Mouse (Mus musculus): ENCODE results near the gene Olfr275. TPM values are rescaled to one million over a fixed set of nuclear protein-coding genes. Genes with fewer than 3 reads are reported as not detected.

Gene Olfr275
- total RNA-seq (2012; rRNA removed) (not detected in 2 replicates), total RNA-seq (2014; rRNA removed) (not detected in 2 replicates), polyA plus RNA-seq (2012; ENCODE audit: insufficient read length, low read depth) (not detected in 2 replicates)

GRCm38 (mm10) chr4:52814304-52814703, at the start of gene Olfr275:
Gene Olfr275 (plus strand): TSS chr4:52814604.
- no peaks in the 10 kb centered on the region for H3K79me2 ChIP-seq (replicated peaks; ENCODE audit: control insufficient read depth, extremely low read depth, insufficient read depth, poor library complexity, severe bottlenecking)
- in situ Hi-C loops (cut with MboI; ENCODE audit: low pct_ligation_motif_present, low pct_unique_long_range_greater_than_20kb, low sequenced_read_pairs) = no loop called here
- no peaks in the 10 kb centered on the region for H3K4me1 ChIP-seq (ENCODE audit: control insufficient read depth in 1 of 2, insufficient read depth in 2 of 2)
- no peaks in the 10 kb centered on the region for H3K9me3 ChIP-seq (replicated peaks; ENCODE audit: low read length)
- no peak within 1 kb of the TSS for H3K9ac ChIP-seq (ENCODE audit: insufficient read depth, low read depth)
- dilution Hi-C loops (cut with MboI; ENCODE audit: extremely low pct_ligation_motif_present, extremely low pct_unique_long_range_greater_than_20kb, low sequenced_read_pairs) = no loop called here
- no peaks in the 10 kb centered on the region for H3K27me3 ChIP-seq (replicated peaks)
- DNase-seq (ENCODE audit: extremely low read depth) = no peak
- H3K4me2 ChIP-seq (ENCODE audit: insufficient read depth, low read depth, poor library complexity, severe bottlenecking) = no peak within 1 kb of the TSS
- H3K27ac ChIP-seq (ENCODE audit: insufficient read depth, low read depth) = no peak within 1 kb of the TSS
- H3K4me3 ChIP-seq (replicated peaks in 1 of 3; ENCODE audit: low read depth in 2 of 3, low read length in 2 of 3, poor library complexity in 1 of 3) = no peak within 1 kb of the TSS
- TF ChIP-seq ZMIZ1 (IDR thresholded peaks at IDR 0.05; ENCODE audit: low read depth, low read length) (no peak), E2F4 (IDR thresholded peaks at IDR 0.05; ENCODE audit: insufficient replicate concordance, low read depth, low read length) (no peak), MXI1 (IDR thresholded peaks at IDR 0.05; ENCODE audit: low read depth, low read length) (no peak), MEF2A (IDR thresholded peaks at IDR 0.05; ENCODE audit: borderline replicate concordance, low read depth, low read length) (no peak), TBP (conservative IDR thresholded peaks at IDR 0.05; ENCODE audit: low read depth, low read length) (no peak), BHLHE40 (IDR thresholded peaks at IDR 0.05; ENCODE audit: low read depth, low read length) (no peak), NELFE (IDR thresholded peaks at IDR 0.05; ENCODE audit: low read depth, low read length) (no peak), USF1 (IDR thresholded peaks at IDR 0.05; ENCODE audit: low read depth, low read length) (no peak), ZKSCAN1 (IDR thresholded peaks at IDR 0.05; ENCODE audit: borderline replicate concordance, low read depth, low read length) (no peak), JUND (conservative IDR thresholded peaks at IDR 0.05; ENCODE audit: low read depth, low read length) (no peak), PAX5 (IDR thresholded peaks at IDR 0.05; ENCODE audit: low read length) (no peak), RAD21 (IDR thresholded peaks at IDR 0.05; ENCODE audit: low read depth, low read length) (no peak), SMC3 (IDR thresholded peaks at IDR 0.05; ENCODE audit: low read depth, low read length) (no peak), GABPA (IDR thresholded peaks at IDR 0.05; ENCODE audit: insufficient replicate concordance, low read depth, low read length) (no peak), ELF1 (IDR thresholded peaks at IDR 0.05; ENCODE audit: low read depth, low read length) (no peak), ZC3H11A (IDR thresholded peaks at IDR 0.05; ENCODE audit: low read depth, low read length) (no peak), MAZ (IDR thresholded peaks at IDR 0.05; ENCODE audit: low read depth, low read length) (no peak), CTCF (conservative IDR thresholded peaks at IDR 0.05 in 1 of 2, IDR thresholded peaks at IDR 0.05 in 1 of 2; ENCODE audit: low read depth in 2 of 2, low read length in 2 of 2) (no peak)
- no peaks in the 10 kb centered on the region for H3K36me3 ChIP-seq (replicated peaks in 1 of 2; ENCODE audit: control insufficient read depth in 1 of 2, insufficient read depth in 1 of 2, low read length in 1 of 2)

- no peak for DNase-seq (ENCODE audit: extremely low read depth)
- no peak overlapping the region for H3K9ac ChIP-seq (ENCODE audit: insufficient read depth, low read depth)
- no peaks in the 10 kb centered on the region for H3K4me1 ChIP-seq (ENCODE audit: control insufficient read depth in 1 of 2, insufficient read depth in 2 of 2)
- no peaks in the 10 kb centered on the region for H3K79me2 ChIP-seq (replicated peaks; ENCODE audit: control insufficient read depth, extremely low read depth, insufficient read depth, poor library complexity, severe bottlenecking)
- H3K27ac ChIP-seq (ENCODE audit: insufficient read depth, low read depth) = no peak overlapping the region
- H3K27me3 ChIP-seq (replicated peaks) = no peaks in the 10 kb centered on the region
- H3K4me2 ChIP-seq (ENCODE audit: insufficient read depth, low read depth, poor library complexity, severe bottlenecking) = no peak overlapping the region
- dilution Hi-C loops (cut with MboI; ENCODE audit: extremely low pct_ligation_motif_present, extremely low pct_unique_long_range_greater_than_20kb, low sequenced_read_pairs) (no loop called here), in situ Hi-C loops (cut with MboI; ENCODE audit: low pct_ligation_motif_present, low pct_unique_long_range_greater_than_20kb, low sequenced_read_pairs) (no loop called here)
- no peaks in the 10 kb centered on the region for H3K36me3 ChIP-seq (replicated peaks in 1 of 2; ENCODE audit: control insufficient read depth in 1 of 2, insufficient read depth in 1 of 2, low read length in 1 of 2)
- no peak overlapping the region for H3K4me3 ChIP-seq (replicated peaks in 1 of 3; ENCODE audit: low read depth in 2 of 3, low read length in 2 of 3, poor library complexity in 1 of 3)
- no peak for TF ChIP-seq ELF1 (IDR thresholded peaks at IDR 0.05; ENCODE audit: low read depth, low read length)
- TF ChIP-seq TBP (conservative IDR thresholded peaks at IDR 0.05; ENCODE audit: low read depth, low read length) = no peak
- no peak for TF ChIP-seq SMC3 (IDR thresholded peaks at IDR 0.05; ENCODE audit: low read depth, low read length)
- no peak for TF ChIP-seq RAD21 (IDR thresholded peaks at IDR 0.05; ENCODE audit: low read depth, low read length)
- no peak for TF ChIP-seq SIN3A (IDR thresholded peaks at IDR 0.05; ENCODE audit: low read length)
- TF ChIP-seq TCF12 (IDR thresholded peaks at IDR 0.05; ENCODE audit: low read depth, low read length) = no peak
- no peak for TF ChIP-seq MXI1 (IDR thresholded peaks at IDR 0.05; ENCODE audit: low read depth, low read length)
- no peak for TF ChIP-seq MEF2A (IDR thresholded peaks at IDR 0.05; ENCODE audit: borderline replicate concordance, low read depth, low read length)
- TF ChIP-seq GABPA (IDR thresholded peaks at IDR 0.05; ENCODE audit: insufficient replicate concordance, low read depth, low read length) = no peak
- no peak for TF ChIP-seq E2F4 (IDR thresholded peaks at IDR 0.05; ENCODE audit: insufficient replicate concordance, low read depth, low read length)
- H3K9me3 ChIP-seq (replicated peaks; ENCODE audit: low read length) = no peaks in the 10 kb centered on the region
These were observed 48.8 kb upstream of the Olfr275 start for GRCm38 (mm10) chr4:52765612-52766011.

Measured in CH12.LX (cell line).